In genomic region chr17:31349388-31349787, GRCm38 (mm10) we compare ENCODE assay signal across 22 mouse cellular contexts. TPM values are rescaled to one million over a fixed set of nuclear protein-coding genes. Genes with fewer than 3 reads are reported as not detected.
DNase-seq lines count a peak whose midpoint lies in the region; ATAC-seq and TF ChIP-seq lines count a peak whose summit lies in the region.
"Had no signal": no experiment of that assay in that cellular context is flagged by ENCODE, and none has a peak within 500 bp of the region (broad histone marks: within the 10 kb centered on the region; RNA-seq: fewer than 3 reads in every experiment).

No protein-coding gene starts in this region.

- H3K36me3 ChIP-seq in hindbrain, embryonic 12.5 days: peaks cover 4% of the 10 kb centered on the region; the same call in 1 of the 2 replicates
- no peaks in the 10 kb centered on the region for H3K36me3 ChIP-seq in hindbrain, embryonic 11.5 days (ENCODE audit: control insufficient read depth, insufficient read depth, low read length)
- H3K36me3 ChIP-seq in forebrain, postnatal 0 days (ENCODE audit: insufficient read depth): peaks cover 13% of the 10 kb centered on the region; the same call in 1 of the 2 replicates
- peaks cover 54% of the 10 kb centered on the region; the same call in 1 of the 2 replicates for H3K36me3 ChIP-seq in intestine, postnatal 0 days (ENCODE audit: control insufficient read depth, insufficient read depth)
- H3K36me3 ChIP-seq: embryonic facial prominence, embryonic 13.5 days; heart, embryonic 12.5 days; limb, embryonic 13.5 days; liver, embryonic 13.5 days; midbrain, embryonic 15.5 days had no signal

- ATAC-seq in hindbrain, embryonic 12.5 days (ENCODE audit: low FRiP score): no peak
- no peak for ATAC-seq in hindbrain, embryonic 11.5 days (ENCODE audit: low FRiP score)
- peak; percentile 65 for ATAC-seq in forebrain, postnatal 0 days
- ATAC-seq in intestine, postnatal 0 days: no peak
- ATAC-seq: midbrain, embryonic 15.5 days had no signal

- peak overlapping the region; percentile 32; the same call in 1 of the 2 replicates for H3K27ac ChIP-seq in hindbrain, embryonic 12.5 days
- no peak overlapping the region for H3K27ac ChIP-seq in hindbrain, embryonic 11.5 days (ENCODE audit: low read depth, low read length)
- peak overlapping the region; percentile 54; the same call in 1 of the 2 replicates for H3K27ac ChIP-seq in forebrain, postnatal 0 days (ENCODE audit: low read depth, low read length)
- no peak overlapping the region for H3K27ac ChIP-seq in intestine, postnatal 0 days (ENCODE audit: low read depth, low read length)
- H3K27ac ChIP-seq: embryonic facial prominence, embryonic 13.5 days; limb, embryonic 13.5 days; liver, embryonic 13.5 days; midbrain, embryonic 15.5 days had no signal

- H3K4me1 ChIP-seq in hindbrain, embryonic 12.5 days: peaks cover 5% of the 10 kb centered on the region; the same call in 1 of the 2 replicates
- no peaks in the 10 kb centered on the region for H3K4me1 ChIP-seq in hindbrain, embryonic 11.5 days (replicated peaks; ENCODE audit: control insufficient read depth, insufficient read depth, low read length)
- H3K4me1 ChIP-seq in forebrain, postnatal 0 days (ENCODE audit: insufficient read depth): no peaks in the 10 kb centered on the region
- H3K4me1 ChIP-seq in intestine, postnatal 0 days (replicated peaks; ENCODE audit: control insufficient read depth, insufficient read depth, low read length): no peaks in the 10 kb centered on the region
- H3K4me1 ChIP-seq: limb, embryonic 13.5 days; liver, embryonic 13.5 days had no signal

- no peak overlapping the region for H3K4me2 ChIP-seq in hindbrain, embryonic 12.5 days (replicated peaks)
- no peak overlapping the region for H3K4me2 ChIP-seq in hindbrain, embryonic 11.5 days (replicated peaks; ENCODE audit: low read depth, low read length)
- H3K4me2 ChIP-seq in forebrain, postnatal 0 days (ENCODE audit: low read depth): no peak overlapping the region
- no peak overlapping the region for H3K4me2 ChIP-seq in intestine, postnatal 0 days (replicated peaks; ENCODE audit: low read depth)
- H3K4me2 ChIP-seq: embryonic facial prominence, embryonic 13.5 days; heart, embryonic 12.5 days; limb, embryonic 13.5 days; liver, embryonic 13.5 days; lung, embryonic 14.5 days; midbrain, embryonic 15.5 days had no signal

- H3K9me3 ChIP-seq in hindbrain, embryonic 12.5 days (replicated peaks): no peaks in the 10 kb centered on the region
- no peaks in the 10 kb centered on the region for H3K9me3 ChIP-seq in hindbrain, embryonic 11.5 days (ENCODE audit: control insufficient read depth, low read length)
- H3K9me3 ChIP-seq in forebrain, postnatal 0 days (ENCODE audit: low read length): no peaks in the 10 kb centered on the region
- H3K9me3 ChIP-seq in intestine, postnatal 0 days (ENCODE audit: control insufficient read depth): no peaks in the 10 kb centered on the region
- H3K9me3 ChIP-seq: embryonic facial prominence, embryonic 13.5 days; heart, embryonic 12.5 days; limb, embryonic 13.5 days; liver, embryonic 13.5 days; midbrain, embryonic 15.5 days had no signal

- no peak for TF ChIP-seq CTCF in forebrain, postnatal 0 days (IDR thresholded peaks at IDR 0.05; ENCODE audit: low read depth)
- TF ChIP-seq CTCF in intestine, postnatal 0 days (IDR thresholded peaks at IDR 0.05; ENCODE audit: low read depth): no peak

- no peak overlapping the region for H3K4me3 ChIP-seq in hindbrain, embryonic 12.5 days
- no peak overlapping the region for H3K4me3 ChIP-seq in hindbrain, embryonic 11.5 days (ENCODE audit: low read depth, low read length)
- H3K4me3 ChIP-seq in forebrain, postnatal 0 days (ENCODE audit: low read depth, low read length): no peak overlapping the region
- H3K4me3 ChIP-seq in intestine, postnatal 0 days (ENCODE audit: low read depth, low read length): no peak overlapping the region
- H3K4me3 ChIP-seq: embryonic facial prominence, embryonic 13.5 days; heart, embryonic 12.5 days; limb, embryonic 13.5 days; liver, embryonic 13.5 days; midbrain, embryonic 15.5 days; myocyte had no signal

- H3K9ac ChIP-seq in hindbrain, embryonic 12.5 days: no peak overlapping the region
- H3K9ac ChIP-seq in hindbrain, embryonic 11.5 days (ENCODE audit: low read depth, low read length): no peak overlapping the region
- H3K9ac ChIP-seq in forebrain, postnatal 0 days: no peak overlapping the region
- no peak overlapping the region for H3K9ac ChIP-seq in intestine, postnatal 0 days (ENCODE audit: low read depth, low read length)
- H3K9ac ChIP-seq: embryonic facial prominence, embryonic 13.5 days; heart, embryonic 12.5 days; limb, embryonic 13.5 days; liver, embryonic 13.5 days; lung, embryonic 14.5 days; midbrain, embryonic 15.5 days had no signal

- no peak for DNase-seq in hindbrain, embryonic 11.5 days (ENCODE audit: low spot score)
- peak; percentile 49 for DNase-seq in right cerebral cortex, adult 18-20 months
- no peak for DNase-seq in right cerebral cortex, postnatal 14 days
- peak; percentile 59 for DNase-seq in forebrain, postnatal 0 days
- DNase-seq in right cerebral cortex, postnatal 25 days: peak; percentile 53
- no peak for DNase-seq in spleen, postnatal 36 days (ENCODE audit: low spot score in 2 of 2)
- DNase-seq: cerebellum, adult 9-11 months; heart, adult 11 months; heart, postnatal 14 days; kidney, adult 2 months; kidney, postnatal 14 days; liver, embryonic 13.5 days; lung, embryonic 14.5 days; lung, postnatal 36 days; thymus, postnatal 36 days had no signal

- 81% methylated on average over 12 of the region's 12 CpGs for WGBS in hindbrain, embryonic 12.5 days
- 83% methylated on average over 12 of the region's 12 CpGs for WGBS in hindbrain, embryonic 11.5 days
- WGBS in forebrain, postnatal 0 days: 56% methylated on average over 12 of the region's 12 CpGs
- WGBS in intestine, postnatal 0 days: 82% methylated on average over 12 of the region's 12 CpGs

- H3K27me3 ChIP-seq in hindbrain, embryonic 12.5 days: no peaks in the 10 kb centered on the region
- no peaks in the 10 kb centered on the region for H3K27me3 ChIP-seq in hindbrain, embryonic 11.5 days (ENCODE audit: control insufficient read depth, insufficient read depth, low read length)
- H3K27me3 ChIP-seq in forebrain, postnatal 0 days (ENCODE audit: insufficient read depth, low read length): no peaks in the 10 kb centered on the region
- H3K27me3 ChIP-seq in intestine, postnatal 0 days (replicated peaks; ENCODE audit: control insufficient read depth, insufficient read depth, low read length): no peaks in the 10 kb centered on the region
- H3K27me3 ChIP-seq: embryonic facial prominence, embryonic 13.5 days; heart, embryonic 12.5 days; limb, embryonic 13.5 days; liver, embryonic 13.5 days; midbrain, embryonic 15.5 days had no signal

RNA-seq across cellular contexts. Expression of gene Pde9a, which starts 36.6 kb away (rescaled TPM):
- 30.4 and 33.3 TPM in 2 replicates for polyA plus RNA-seq in hindbrain, embryonic 12.5 days (2016; fragmentation: Nextera tagmentation; extraction: Ambion mirVana)
- polyA plus RNA-seq in hindbrain, embryonic 11.5 days (2014; fragmentation: Nextera tagmentation; extraction: Ambion mirVana): 27.9 and 29.0 TPM in 2 replicates
- total RNA-seq in forebrain, postnatal 0 days (2014; rRNA removed): 40.4 and 43.9 TPM in 2 replicates
- 35.5 and 43.6 TPM in 2 replicates for polyA plus RNA-seq in forebrain, postnatal 0 days (2015; fragmentation: Nextera tagmentation; extraction: Ambion mirVana)
- 58.8 and 59.8 TPM in 2 replicates for polyA plus RNA-seq in intestine, postnatal 0 days (2015; fragmentation: Nextera tagmentation; extraction: Ambion mirVana)

Comparison
In these comparisons a context has a peak if more than half of its experiments do, and no peak if none do; other contexts are left out.
1. H3K27ac ChIP-seq: peak in hindbrain, embryonic 12.5 days (single experiment) and forebrain, postnatal 0 days (single experiment); none in hindbrain, embryonic 11.5 days (single experiment) and intestine, postnatal 0 days (single experiment).
2. DNase-seq: peak in right cerebral cortex, adult 18-20 months (single experiment), forebrain, postnatal 0 days (single experiment) and right cerebral cortex, postnatal 25 days (single experiment); none in hindbrain, embryonic 11.5 days (single experiment), right cerebral cortex, postnatal 14 days (single experiment) and spleen, postnatal 36 days (0 of 2).